Comparison of ENCODE assay signal across 13 mouse cellular contexts in genomic region chr3:75542852-75543251, GRCm38 (mm10). TPM values are rescaled to one million over a fixed set of nuclear protein-coding genes. Genes with fewer than 3 reads are reported as not detected.
DNase-seq lines count a peak whose midpoint lies in the region; ATAC-seq and TF ChIP-seq lines count a peak whose summit lies in the region.
"Had no signal": no experiment of that assay in that cellular context is flagged by ENCODE, and none has a peak within 500 bp of the region (broad histone marks: within the 10 kb centered on the region; RNA-seq: fewer than 3 reads in every experiment).

No protein-coding gene starts in this region.

- ATAC-seq in forebrain, embryonic 16.5 days = peak; percentile 71; the same call in 1 of the 2 replicates
- ATAC-seq in forebrain, embryonic 14.5 days = no peak
- peak; percentile 74 for ATAC-seq in liver, embryonic 14.5 days (ENCODE audit: insufficient read depth)
- ATAC-seq: CD4-positive, CD25-positive, alpha-beta regulatory T cell, adult 4 months; forebrain, embryonic 15.5 days; midbrain, embryonic 16.5 days had no signal

- H3K36me3 ChIP-seq in forebrain, embryonic 16.5 days (ENCODE audit: control insufficient read depth, insufficient read depth) = peaks cover 6% of the 10 kb centered on the region; the same call in 1 of the 2 replicates
- H3K36me3 ChIP-seq in forebrain, embryonic 14.5 days (ENCODE audit: control insufficient read depth, insufficient read depth, low read length) = peaks cover 9% of the 10 kb centered on the region; the same call in 1 of the 2 replicates
- H3K36me3 ChIP-seq in liver, embryonic 14.5 days (replicated peaks; ENCODE audit: control insufficient read depth, insufficient read depth, low read depth) = peaks cover 5% of the 10 kb centered on the region

- H3K27me3 ChIP-seq in forebrain, embryonic 16.5 days (replicated peaks; ENCODE audit: control insufficient read depth, insufficient read depth, low read length) = no peaks in the 10 kb centered on the region
- H3K27me3 ChIP-seq in forebrain, embryonic 14.5 days (replicated peaks; ENCODE audit: control insufficient read depth, insufficient read depth, low read length) = no peaks in the 10 kb centered on the region
- no peaks in the 10 kb centered on the region for H3K27me3 ChIP-seq in liver, embryonic 14.5 days (ENCODE audit: control insufficient read depth, insufficient read depth, low read length)
- H3K27me3 ChIP-seq: forebrain, embryonic 15.5 days had no signal

- no peak overlapping the region for H3K4me2 ChIP-seq in forebrain, embryonic 16.5 days (ENCODE audit: low read length)
- H3K4me2 ChIP-seq in forebrain, embryonic 14.5 days (ENCODE audit: low read length) = no peak overlapping the region
- peak overlapping the region; percentile 18; the same call in 1 of the 2 replicates for H3K4me2 ChIP-seq in liver, embryonic 14.5 days (ENCODE audit: low read depth)
- H3K4me2 ChIP-seq: forebrain, embryonic 15.5 days had no signal

- 77% methylated on average over 3 of the region's 3 CpGs for WGBS in forebrain, embryonic 16.5 days
- 60% methylated on average over 3 of the region's 3 CpGs for WGBS in forebrain, embryonic 14.5 days
- WGBS in liver, embryonic 14.5 days (ENCODE audit: insufficient replicate concordance) = 39% methylated on average over 3 of the region's 3 CpGs

- no peak for DNase-seq in forebrain, embryonic 14.5 days (ENCODE audit: low spot score)
- peak; percentile 68 for DNase-seq in MEL-GATA-1-ER (ENCODE audit: extremely low read depth, low read depth)
- DNase-seq in heart, postnatal 4 days = peak; percentile 21
- peak in 2 of 3 experiments; percentile 40 to 47 for DNase-seq in liver, embryonic 14.5 days (ENCODE audit: low read depth in 3 of 3, low spot score in 3 of 3)
- no peak for DNase-seq in T-cell, adult 2 months (ENCODE audit: low spot score)
- no peak for DNase-seq in urinary bladder, adult 18-20 months (ENCODE audit: low spot score in 2 of 2)
- no peak for DNase-seq in layer of hippocampus, postnatal 10 days (ENCODE audit: low spot score in 2 of 2)
- DNase-seq: cerebellum, adult 18-20 months; retina, postnatal 1 day had no signal

- H3K4me3 ChIP-seq in forebrain, embryonic 16.5 days (replicated peaks; ENCODE audit: low read length) = no peak overlapping the region
- no peak overlapping the region for H3K4me3 ChIP-seq in forebrain, embryonic 14.5 days (ENCODE audit: low read depth, low read length)
- H3K4me3 ChIP-seq in liver, embryonic 14.5 days (ENCODE audit: insufficient read depth in 1 of 2, low read depth in 2 of 2, low read length in 2 of 2) = no peak overlapping the region
- H3K4me3 ChIP-seq: forebrain, embryonic 15.5 days had no signal

- no peaks in the 10 kb centered on the region for H3K4me1 ChIP-seq in forebrain, embryonic 16.5 days (replicated peaks; ENCODE audit: control insufficient read depth, insufficient read depth, low read length)
- no peaks in the 10 kb centered on the region for H3K4me1 ChIP-seq in forebrain, embryonic 14.5 days (ENCODE audit: control insufficient read depth, insufficient read depth, low read length)
- peaks cover 12 to 17% of the 10 kb centered on the region in 2 experiments for H3K4me1 ChIP-seq in liver, embryonic 14.5 days (replicated peaks; ENCODE audit: control insufficient read depth in 2 of 2, insufficient read depth in 2 of 2, low read length in 1 of 2)
- H3K4me1 ChIP-seq: forebrain, embryonic 15.5 days had no signal

- no peak for TF ChIP-seq EP300 in liver, embryonic 14.5 days (IDR thresholded peaks at IDR 0.05; ENCODE audit: low read depth)

- no peaks in the 10 kb centered on the region for H3K9me3 ChIP-seq in forebrain, embryonic 16.5 days (ENCODE audit: control insufficient read depth, low read length)
- no peaks in the 10 kb centered on the region for H3K9me3 ChIP-seq in forebrain, embryonic 14.5 days (replicated peaks; ENCODE audit: control insufficient read depth, low read length)
- no peaks in the 10 kb centered on the region for H3K9me3 ChIP-seq in liver, embryonic 14.5 days (ENCODE audit: control insufficient read depth, low read length)
- H3K9me3 ChIP-seq: forebrain, embryonic 15.5 days had no signal

- no peak overlapping the region for H3K27ac ChIP-seq in forebrain, embryonic 16.5 days (ENCODE audit: low read length)
- no peak overlapping the region for H3K27ac ChIP-seq in forebrain, embryonic 14.5 days (ENCODE audit: low read depth, low read length)
- H3K27ac ChIP-seq in liver, embryonic 14.5 days = no peak overlapping the region
- H3K27ac ChIP-seq: forebrain, embryonic 15.5 days had no signal

- TF ChIP-seq CTCF in liver, embryonic 14.5 days (IDR thresholded peaks at IDR 0.05; ENCODE audit: low read depth) = no peak

- no peak overlapping the region for H3K9ac ChIP-seq in forebrain, embryonic 16.5 days (replicated peaks; ENCODE audit: low read depth, low read length)
- no peak overlapping the region for H3K9ac ChIP-seq in forebrain, embryonic 14.5 days (ENCODE audit: low read length)
- peak overlapping the region; percentile 16; the same call in 1 of the 2 replicates for H3K9ac ChIP-seq in liver, embryonic 14.5 days (replicated peaks)
- H3K9ac ChIP-seq: forebrain, embryonic 15.5 days had no signal

RNA-seq across cellular contexts. Expression of gene Pdcd10, which starts 13.8 kb away (rescaled TPM):
- polyA plus RNA-seq in forebrain, embryonic 16.5 days (2015; fragmentation: Nextera tagmentation; extraction: Ambion mirVana) = 82.6 and 88.9 TPM in 2 replicates
- 103 and 106 TPM in 2 replicates for polyA plus RNA-seq in forebrain, embryonic 14.5 days (2014; fragmentation: Nextera tagmentation; extraction: Ambion mirVana)
- total RNA-seq in heart, postnatal 4 days (2021) = 10 to 100 TPM; 31.0 to 41.1 TPM
- 10.7 and 19.4 TPM in 2 replicates for polyA plus RNA-seq in liver, embryonic 14.5 days (2012; rRNA removed)
- polyA plus RNA-seq in liver, embryonic 14.5 days (2014; fragmentation: Nextera tagmentation; extraction: Ambion mirVana) = 69.7 and 72.5 TPM in 2 replicates
- 10 to 100 TPM; 62.5 to 72.8 TPM for total RNA-seq in layer of hippocampus, postnatal 10 days (2021)

RNA-seq across cellular contexts. Expression of gene Serpini1, which starts 14.5 kb away (rescaled TPM):
- polyA plus RNA-seq in forebrain, embryonic 16.5 days (2015; fragmentation: Nextera tagmentation; extraction: Ambion mirVana) = 128 and 147 TPM in 2 replicates
- 119 and 148 TPM in 2 replicates for polyA plus RNA-seq in forebrain, embryonic 14.5 days (2014; fragmentation: Nextera tagmentation; extraction: Ambion mirVana)
- 1 to 10 TPM; 4.3 to 4.4 TPM for total RNA-seq in heart, postnatal 4 days (2021)
- 0.11 and 0.15 TPM in 2 replicates for polyA plus RNA-seq in liver, embryonic 14.5 days (2012; rRNA removed)
- polyA plus RNA-seq in liver, embryonic 14.5 days (2014; fragmentation: Nextera tagmentation; extraction: Ambion mirVana) = 0.13 and 0.50 TPM in 2 replicates
- 100 to 1,000 TPM; 160 to 167 TPM for total RNA-seq in layer of hippocampus, postnatal 10 days (2021)

Comparison
In these comparisons a context has a peak if more than half of its experiments do, and no peak if none do; other contexts are left out.
1. DNase-seq: peak in MEL-GATA-1-ER (single experiment), heart, postnatal 4 days (single experiment) and liver, embryonic 14.5 days (2 of 3); none in forebrain, embryonic 14.5 days (single experiment), T-cell, adult 2 months (single experiment), urinary bladder, adult 18-20 months (0 of 2) and layer of hippocampus, postnatal 10 days (0 of 2).
2. RNA of gene Serpini1, which starts 14.5 kb away (polyA plus RNA-seq): 128 to 147 TPM in forebrain, embryonic 16.5 days and 119 to 148 TPM in forebrain, embryonic 14.5 days; 0.11 to 0.50 TPM in liver, embryonic 14.5 days; every median in the first group is over 10 times any median in the second.